Mouse (Mus musculus): ENCODE measurements around the gene Tmem246. TPM values are rescaled to one million over a fixed set of nuclear protein-coding genes. Genes with fewer than 3 reads are reported as not detected.

Gene Tmem246
- polyA plus RNA-seq (2012; rRNA removed) = 4.2 and 4.3 TPM in 2 replicates

DNA sequence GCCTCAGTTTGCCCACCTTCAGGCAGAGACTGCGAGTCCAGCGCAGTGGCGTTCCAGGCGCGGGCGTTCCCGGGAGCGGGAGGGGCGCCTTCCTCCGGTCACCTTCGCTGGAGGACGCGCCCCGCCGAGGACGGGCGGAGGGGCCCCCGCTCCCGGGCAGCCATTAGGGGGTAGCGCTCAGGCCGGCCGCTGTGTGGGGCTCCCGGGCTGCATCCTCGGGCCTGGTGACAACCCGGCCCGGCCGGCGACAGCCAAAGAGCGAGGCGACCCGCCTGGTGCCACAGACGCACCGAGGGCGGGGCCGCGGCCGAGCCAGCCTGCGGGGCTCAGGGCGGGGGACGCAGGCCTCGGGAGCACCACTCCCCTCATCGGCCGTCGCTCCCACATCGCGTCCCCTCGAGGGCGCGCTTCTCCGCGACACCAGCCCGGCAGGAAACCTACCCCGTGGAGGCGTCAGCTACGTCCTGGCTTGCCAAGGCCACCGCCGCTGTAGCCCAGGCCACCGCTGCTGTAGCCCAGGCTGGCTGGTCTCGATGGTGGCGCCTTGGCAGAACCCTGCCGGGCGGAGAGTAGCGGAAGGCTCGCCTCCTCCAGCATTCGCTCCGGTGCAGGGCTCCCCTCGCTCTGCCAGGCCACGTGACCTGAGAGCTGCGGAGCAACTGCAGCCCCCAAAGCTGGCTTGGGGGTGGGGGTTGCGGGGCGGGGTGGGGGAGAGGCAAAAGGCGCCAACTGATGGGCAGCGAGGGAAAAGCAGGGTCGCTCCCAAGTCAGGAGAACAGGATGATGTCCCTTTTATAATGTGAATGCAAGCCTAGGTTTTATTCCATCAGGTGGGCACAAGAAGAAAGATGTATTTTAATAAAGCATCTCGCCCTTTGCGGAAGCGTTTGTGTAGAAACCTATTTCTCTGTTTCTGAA lies at the start of gene Tmem246:
Tmem246 (minus strand) TSS at position 694 of the 918 bp plus-strand sequence.

DNA sequence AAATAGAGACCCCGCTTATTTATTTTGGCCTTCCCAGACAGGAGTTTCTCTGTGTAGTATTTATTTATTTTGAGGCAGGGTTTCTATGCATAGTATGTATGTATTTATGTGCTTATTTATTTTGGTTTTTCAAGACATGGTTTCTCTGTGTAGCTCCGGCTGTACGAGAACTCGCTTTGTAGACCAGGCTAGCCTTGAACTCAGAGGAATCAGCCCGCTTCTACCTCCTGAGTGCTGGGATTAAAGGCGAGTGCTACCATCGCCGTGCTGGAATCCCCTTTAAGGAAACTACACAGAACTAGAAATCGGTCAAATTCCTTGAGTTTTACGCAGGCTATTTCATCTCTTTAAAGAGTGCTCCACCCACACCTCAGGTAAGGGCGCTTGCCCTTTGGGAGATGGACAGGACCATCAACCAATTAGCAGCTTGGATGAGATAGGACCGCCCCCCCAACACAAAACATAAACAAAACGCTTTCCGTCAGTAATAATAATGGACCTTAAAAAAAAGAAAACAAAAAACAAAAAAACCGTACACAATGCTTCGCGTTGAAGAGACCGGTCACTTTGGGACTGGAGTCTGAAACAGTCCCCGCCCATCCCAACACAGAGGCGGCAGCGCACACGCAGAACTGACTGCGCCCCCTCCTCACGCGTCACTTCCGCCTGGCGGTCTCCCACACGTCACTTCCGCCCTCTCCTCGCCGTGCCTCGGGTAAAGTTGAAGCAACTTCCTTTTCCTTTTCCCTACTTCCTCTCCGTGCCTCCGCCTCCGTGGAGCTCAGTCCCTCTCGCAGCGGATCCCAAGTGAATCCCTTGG lies 33.9 kb upstream of the Tmem246 start, which contains the start of gene Rnf20:
Rnf20 (plus strand) TSS at position 688 of the 820 bp plus-strand sequence.

DNA sequence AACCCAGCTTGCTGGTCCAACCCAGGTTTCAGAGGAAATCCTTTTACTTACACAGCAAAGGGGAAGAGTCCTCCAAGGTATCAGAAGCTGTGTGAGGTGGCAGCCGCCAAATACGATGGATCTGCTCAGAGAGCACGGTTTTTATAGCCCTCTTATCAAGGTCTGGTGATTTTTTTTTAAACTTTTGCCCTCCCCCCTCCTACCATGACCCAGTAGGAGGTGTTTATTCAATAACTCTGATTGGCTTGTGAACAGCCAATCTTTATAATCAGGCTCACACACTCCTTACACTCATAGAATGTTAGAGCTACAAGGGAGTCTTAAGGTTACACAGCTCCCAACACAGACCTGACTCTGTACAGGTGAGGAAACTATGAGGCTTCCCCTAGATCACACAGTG lies 48.3 kb downstream of the Tmem246 start, which contains the start of gene Aldob:
Aldob (minus strand) TSS at position 164 of the 400 bp plus-strand sequence.

Other genes starting within 250 kb of the Tmem246 start
- 0.15 TPM in 2 replicates for gene Acnat2, start 189.7 kb downstream of the Tmem246 start, polyA plus RNA-seq (2012; rRNA removed)
- 0.81 and 1.0 TPM in 2 replicates for gene Acnat1, start 124.0 kb downstream of the Tmem246 start, polyA plus RNA-seq (2012; rRNA removed)
- gene Baat, start 91.3 kb downstream of the Tmem246 start, polyA plus RNA-seq (2012; rRNA removed) = 0.49 and 0.62 TPM in 2 replicates
- 20.6 and 23.6 TPM in 2 replicates for gene Mrpl50, start 76.8 kb downstream of the Tmem246 start, polyA plus RNA-seq (2012; rRNA removed)
- 1.5 and 1.9 TPM in 2 replicates for gene Zfp189, start 76.7 kb downstream of the Tmem246 start, polyA plus RNA-seq (2012; rRNA removed)
- gene Aldob, start 48.3 kb downstream of the Tmem246 start, polyA plus RNA-seq (2012; rRNA removed) = 93.2 and 113 TPM in 2 replicates
- 16.1 and 17.3 TPM in 2 replicates for gene Rnf20, start 34.1 kb upstream of the Tmem246 start, polyA plus RNA-seq (2012; rRNA removed)
- gene Ppp3r2, start 84.1 kb upstream of the Tmem246 start, polyA plus RNA-seq (2012; rRNA removed) = 0.01 TPM in 1 of 2 replicates, not detected in the other
- gene Grin3a, start 247.9 kb upstream of the Tmem246 start, polyA plus RNA-seq (2012; rRNA removed) = 0.01 TPM in 2 replicates